Mouse (Mus musculus) liver, embryonic 16.5 days (tissue): ENCODE results near the gene Parp8. TPM values are rescaled to one million over a fixed set of nuclear protein-coding genes. Genes with fewer than 3 reads are reported as not detected.

Experiments
- ATAC-seq: fragments of 200-750 bp; cut with Nextera tagmentation; 2 replicates; pipeline ENCODE4 v1.8.0; 2017; ENCODE audit warnings: low read depth, mild to moderate bottlenecking, moderate number of reproducible peaks, moderate library complexity
- H3K27ac ChIP-seq: fragments of 300-500 bp; sonication (generic); 2 replicates; pipeline ENCODE4 v1.5.1; 2014; ENCODE audit warnings: mild to moderate bottlenecking, low read length
- H3K27me3 ChIP-seq: fragments of 300-500 bp; sonication (generic); 2 replicates; pipeline ENCODE4 v1.6.1; 2014; ENCODE audit warnings: low read depth, low read length, mixed read lengths; ENCODE audit not compliant: control insufficient read depth, insufficient read depth
- H3K36me3 ChIP-seq: fragments of 300-500 bp; sonication (generic); 2 replicates; pipeline ENCODE4 v1.6.1; 2014; ENCODE audit warnings: mild to moderate bottlenecking; ENCODE audit not compliant: control insufficient read depth, insufficient read depth
- H3K4me1 ChIP-seq: fragments of 300-500 bp; sonication (generic); 2 replicates; pipeline ENCODE4 v1.6.1; 2014; ENCODE audit warnings: low read depth, low read length, mixed read lengths; ENCODE audit not compliant: control insufficient read depth
- H3K4me2 ChIP-seq: fragments of 300-500 bp; sonication (generic); 2 replicates; pipeline ENCODE4 v1.6.1; 2014; ENCODE audit warnings: low read depth, low read length, mixed read lengths
- H3K4me3 ChIP-seq: fragments of 300-500 bp; sonication (generic); 2 replicates; pipeline ENCODE4 v1.5.1; 2014; ENCODE audit warnings: low read depth, mild to moderate bottlenecking, low read length
- H3K9ac ChIP-seq: fragments of 300-500 bp; sonication (generic); 2 replicates; pipeline ENCODE4 v1.6.1; 2014; ENCODE audit warnings: low read depth, low read length
- H3K9me3 ChIP-seq: fragments of 300-500 bp; sonication (generic); replicated peaks from 2 replicates; pipeline ENCODE4 v1.6.1; 2016; ENCODE audit warnings: low read length; ENCODE audit not compliant: control insufficient read depth
- WGBS: fragments of 180-500 bp; shearing (Covaris S2); extraction: QIAGEN DNeasy Blood & Tissue Kit; methylation state at CpG from one replicate; pipeline ENCODE4 v1.1.7; 2014; ENCODE audit not compliant: insufficient replicate concordance; 5-methylcytosine and 5-hydroxymethylcytosine counted together
- polyA plus RNA-seq: library from polyadenylated mRNA; unstranded; fragments of >200 nt; fragmentation: Nextera tagmentation; extraction: Ambion mirVana; gene quantifications from 2 replicates; pipeline ENCODE4 v1.2.1, GENCODE M21; 2015

Parp8 gene
- polyA plus RNA-seq, 1 experiment from 2014 or later, result 2.6 TPM

GRCm38 (mm10) chr13:117024916-117025225 is 466 bp downstream of the Parp8 start:
- 1% methylated on average over 18 of the region's 18 CpGs for WGBS
- peak; percentile 3; the same call in 1 of the 2 replicates for ATAC-seq

GRCm38 (mm10) chr13:117024127-117024915 is 1.0 kb downstream of the Parp8 start:
- Histone ChIP-seq H3K9ac (peak overlapping the region; percentile 54), H3K4me1 (no peaks in the 10 kb centered on the region; the same call in 1 of the 2 replicates), H3K4me2 (peak overlapping the region; percentile 35), H3K27ac (peak overlapping the region; percentile 11), H3K4me3 (peak overlapping the region; percentile 59), H3K9me3 (no peaks in the 10 kb centered on the region), H3K36me3 (no peaks in the 10 kb centered on the region), H3K27me3 (peaks cover 33% of the 10 kb centered on the region)
- WGBS, result under 1% methylated on average over 44 of the region's 64 CpGs
- ATAC-seq, result peak; percentile 64

More at GRCm38 (mm10) chr13:117024916-117025225, 466 bp downstream of the Parp8 start:
- peak overlapping the region; percentile 35 for H3K4me2 ChIP-seq
- H3K27me3 ChIP-seq, result peaks cover 33% of the 10 kb centered on the region
- peak overlapping the region; percentile 59 for H3K4me3 ChIP-seq
- no peaks in the 10 kb centered on the region; the same call in 1 of the 2 replicates for H3K4me1 ChIP-seq
- H3K27ac ChIP-seq, result no peak overlapping the region
- peak overlapping the region; percentile 54 for H3K9ac ChIP-seq
- H3K9me3 ChIP-seq, result no peaks in the 10 kb centered on the region
- H3K36me3 ChIP-seq, result no peaks in the 10 kb centered on the region

- H3K4me3 ChIP-seq, result peak overlapping the region; percentile 59
Observed at GRCm38 (mm10) chr13:117023346-117024050, 1.8 kb downstream of the Parp8 start.

GRCm38 (mm10) chr13:117020631-117021030 is 4.7 kb downstream of the Parp8 start:
- 27% methylated on average over 6 of the region's 6 CpGs for WGBS
- Histone ChIP-seq H3K27ac (no peak overlapping the region), H3K4me3 (no peak overlapping the region), H3K4me1 (no peaks in the 10 kb centered on the region; the same call in 1 of the 2 replicates), H3K36me3 (no peaks in the 10 kb centered on the region), H3K9ac (no peak overlapping the region), H3K27me3 (peaks cover 23% of the 10 kb centered on the region), H3K9me3 (no peaks in the 10 kb centered on the region), H3K4me2 (no peak overlapping the region)
- no peak for ATAC-seq

More at GRCm38 (mm10) chr13:117023346-117024050, 1.8 kb downstream of the Parp8 start:
- ATAC-seq, result no peak
- no peaks in the 10 kb centered on the region for H3K9me3 ChIP-seq
- H3K36me3 ChIP-seq, result no peaks in the 10 kb centered on the region
- H3K9ac ChIP-seq, result no peak overlapping the region
- no peak overlapping the region for H3K27ac ChIP-seq
- H3K4me2 ChIP-seq, result peak overlapping the region; percentile 35
- 10% methylated on average over 12 of the region's 12 CpGs for WGBS
- H3K27me3 ChIP-seq, result peaks cover 33% of the 10 kb centered on the region
- H3K4me1 ChIP-seq, result no peaks in the 10 kb centered on the region; the same call in 1 of the 2 replicates

- Histone ChIP-seq H3K9me3 (no peaks in the 10 kb centered on the region), H3K4me1 (no peaks in the 10 kb centered on the region; the same call in 1 of the 2 replicates), H3K9ac (no peak overlapping the region), H3K27me3 (peaks cover 3% of the 10 kb centered on the region; the same call in 1 of the 2 replicates), H3K27ac (no peak overlapping the region), H3K4me3 (no peak overlapping the region), H3K4me2 (no peak overlapping the region), H3K36me3 (no peaks in the 10 kb centered on the region)
- ATAC-seq, result no peak
- 58% methylated on average over 6 of the region's 6 CpGs for WGBS
Observed at GRCm38 (mm10) chr13:117018676-117019075, 6.7 kb downstream of the Parp8 start.

GRCm38 (mm10) chr13:117013516-117013915 is 11.8 kb downstream of the Parp8 start:
- no peak overlapping the region for H3K27ac ChIP-seq
- no peaks in the 10 kb centered on the region for H3K4me1 ChIP-seq
- no peak overlapping the region for H3K4me2 ChIP-seq
- H3K4me3 ChIP-seq, result no peak overlapping the region
- H3K36me3 ChIP-seq, result no peaks in the 10 kb centered on the region
- no peaks in the 10 kb centered on the region for H3K27me3 ChIP-seq
- 45% methylated on average over 2 of the region's 2 CpGs for WGBS
- ATAC-seq, result no peak
- H3K9me3 ChIP-seq, result no peaks in the 10 kb centered on the region
- no peak overlapping the region for H3K9ac ChIP-seq

GRCm38 (mm10) chr13:117012031-117012430 is 13.3 kb downstream of the Parp8 start:
- Histone ChIP-seq H3K9me3 (no peaks in the 10 kb centered on the region), H3K4me3 (no peak overlapping the region), H3K4me2 (no peak overlapping the region), H3K36me3 (no peaks in the 10 kb centered on the region), H3K9ac (no peak overlapping the region), H3K27me3 (no peaks in the 10 kb centered on the region), H3K4me1 (no peaks in the 10 kb centered on the region), H3K27ac (no peak overlapping the region)
- ATAC-seq, result no peak
- 87% methylated on average over 9 of the region's 9 CpGs for WGBS

GRCm38 (mm10) chr13:117010143-117010542 is 15.2 kb downstream of the Parp8 start:
- Histone ChIP-seq H3K4me1 (no peaks in the 10 kb centered on the region), H3K4me2 (no peak overlapping the region), H3K36me3 (no peaks in the 10 kb centered on the region), H3K27ac (no peak overlapping the region), H3K4me3 (no peak overlapping the region), H3K9ac (no peak overlapping the region), H3K27me3 (no peaks in the 10 kb centered on the region), H3K9me3 (no peaks in the 10 kb centered on the region)
- no peak for ATAC-seq
- 76% methylated on average over 8 of the region's 8 CpGs for whole genome bisulfite sequencing
